Mouse (Mus musculus): ENCODE data around the gene Gpr137.

Gene Gpr137

DNA sequence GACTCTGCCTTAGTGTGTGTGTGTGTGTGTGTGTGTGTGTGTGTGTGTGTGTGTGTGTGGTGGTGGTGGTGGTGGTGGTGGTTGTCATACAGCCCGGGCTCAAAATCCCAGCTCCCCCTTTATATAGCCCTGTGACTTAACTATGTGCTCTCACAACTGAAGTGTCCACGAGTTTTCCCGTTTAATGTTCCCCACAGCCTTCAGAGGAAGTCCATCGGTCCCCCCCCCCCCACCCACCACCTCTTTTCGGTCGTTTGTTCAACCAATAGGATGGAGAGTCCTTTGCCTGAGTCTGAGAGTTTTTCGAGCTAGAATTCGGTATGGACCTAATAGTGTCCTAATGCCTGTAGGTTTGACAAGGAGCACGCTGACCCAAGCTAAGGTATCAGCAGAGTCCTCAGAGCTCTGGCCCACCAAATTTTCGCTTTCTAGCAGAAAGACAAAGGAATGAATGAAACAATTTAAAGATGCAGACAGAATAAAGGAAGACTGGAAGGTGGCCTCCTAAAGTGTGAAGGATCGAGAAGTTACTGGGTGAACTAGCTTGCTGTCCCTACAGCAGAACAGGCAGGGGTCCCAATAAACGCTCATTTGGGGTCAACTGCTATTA, 31.4 kb upstream of the Gpr137 start:
- no peak for DNase-seq (ENCODE audit: low spot score in 2 of 2)

DNA sequence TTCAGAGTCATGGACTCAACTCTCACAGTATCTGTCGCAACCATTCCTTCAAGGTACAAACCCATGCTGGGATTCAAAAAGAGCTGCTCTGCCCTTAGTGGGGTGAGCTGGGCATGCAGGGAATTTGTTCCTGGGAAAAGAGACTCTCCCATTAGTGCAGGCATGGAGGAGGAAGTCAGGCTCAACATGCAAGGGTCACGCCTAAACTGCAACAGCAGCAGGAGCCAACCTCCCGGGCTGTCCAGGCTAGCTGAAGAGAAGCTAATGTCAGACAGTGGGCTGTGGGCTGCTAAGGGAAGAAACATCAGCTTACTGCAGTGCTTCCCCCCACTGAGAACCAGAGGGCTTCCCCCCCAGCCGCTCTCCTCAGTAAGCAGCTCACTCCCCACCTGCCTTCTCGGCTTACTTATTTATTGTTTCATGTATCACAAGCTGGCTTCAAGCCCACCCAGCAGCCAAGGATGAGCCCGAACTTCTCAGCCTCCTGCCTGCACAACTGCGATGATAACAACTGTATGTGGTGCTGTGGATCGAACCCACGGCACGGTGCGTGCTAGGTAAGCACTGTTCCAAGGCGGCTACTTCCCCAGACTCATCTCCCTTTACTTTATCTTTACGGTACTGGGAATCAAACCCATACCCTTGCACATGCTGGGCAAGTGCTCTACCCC, 30.1 kb upstream of the Gpr137 start:
- DNase-seq (ENCODE audit: low spot score in 2 of 2): no peak

DNA sequence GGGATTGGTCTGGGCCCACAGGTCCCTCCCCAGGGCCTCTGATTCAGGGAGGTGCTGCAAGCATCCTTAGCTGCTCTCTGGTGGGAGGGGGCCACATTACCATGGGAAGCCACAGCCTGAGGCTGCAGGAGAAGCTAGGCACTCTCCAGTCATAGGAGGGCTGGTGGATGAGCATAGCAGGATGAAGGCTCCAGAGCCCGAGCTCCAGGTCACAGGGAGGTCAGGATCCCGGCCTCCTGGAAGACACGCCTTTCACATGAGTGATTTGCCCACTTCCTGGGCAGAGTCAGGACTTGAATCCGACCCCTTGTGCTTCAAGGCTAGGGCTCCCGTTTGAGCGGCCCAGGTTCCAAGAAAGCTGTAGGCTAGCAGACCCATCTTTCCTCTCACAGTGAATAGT, 29.4 kb upstream of the Gpr137 start:
- no peak for DNase-seq (ENCODE audit: low spot score in 2 of 2)

DNA sequence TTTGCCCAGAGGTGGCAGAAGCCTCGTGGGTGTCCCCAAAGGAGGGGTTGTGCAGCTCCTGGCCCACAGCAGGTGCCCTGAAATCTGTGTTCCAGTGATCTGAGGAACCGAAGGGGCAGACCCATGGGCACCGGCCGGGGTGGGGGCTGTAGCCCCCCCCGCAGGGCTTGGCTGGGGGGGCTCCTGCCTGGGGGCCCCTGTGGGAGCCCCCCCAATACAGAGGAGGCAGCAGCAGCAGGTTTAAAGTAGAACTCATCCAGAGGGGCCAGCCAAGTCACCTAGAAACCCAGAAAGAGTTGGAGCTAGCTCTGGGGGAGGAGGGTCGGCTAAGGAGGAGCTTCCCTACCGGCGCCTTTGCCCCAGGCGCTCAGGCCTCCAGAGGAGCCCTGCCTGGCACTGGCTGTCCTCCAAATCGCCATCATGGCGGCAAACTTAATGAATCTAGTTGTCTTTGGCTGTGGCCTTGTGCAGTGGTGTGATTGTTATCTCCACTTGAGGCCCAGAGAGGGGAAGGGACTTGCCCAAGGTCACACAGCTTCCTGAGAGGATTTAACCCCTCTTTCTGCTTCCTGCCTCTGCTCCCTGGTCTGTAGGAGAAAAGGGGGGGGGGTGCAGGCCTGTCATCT, 28.3 kb upstream of the Gpr137 start:
- no peak for DNase-seq (ENCODE audit: low spot score in 2 of 2)

DNA sequence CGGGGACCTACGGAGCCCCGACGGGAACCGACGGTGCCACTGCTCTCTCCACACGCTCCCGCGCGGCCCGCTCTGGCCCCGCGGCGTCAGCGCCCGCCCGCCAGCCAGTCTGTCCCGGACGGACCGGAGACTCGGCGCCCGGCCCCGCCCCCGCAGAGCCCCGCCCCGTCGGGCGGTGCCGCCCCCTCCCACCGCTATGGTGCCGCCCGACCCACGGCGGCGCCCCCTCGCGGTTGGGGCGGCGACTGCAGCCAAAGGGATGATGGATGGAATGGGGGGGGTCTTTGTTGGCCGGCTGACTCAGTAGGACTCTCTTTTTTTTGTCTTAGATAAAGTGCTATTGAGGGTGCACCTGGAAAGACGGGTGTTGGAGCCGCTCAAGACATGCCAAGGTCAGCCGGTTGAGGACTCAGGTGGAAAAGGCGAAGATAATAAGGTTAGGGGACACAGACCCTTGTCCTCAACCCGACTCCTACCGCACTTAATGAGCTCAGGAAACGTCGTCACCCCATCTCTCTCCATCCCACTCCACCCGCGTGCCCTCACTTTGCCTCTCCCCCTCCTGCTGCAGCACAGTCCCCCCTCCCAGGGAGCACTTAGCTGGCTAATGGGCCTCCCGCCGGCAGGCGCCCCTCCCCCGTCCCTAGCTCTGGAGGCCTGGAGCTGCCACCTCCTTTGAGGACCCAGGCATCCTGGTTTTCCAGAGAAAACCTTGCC, 27.5 kb upstream of the Gpr137 start:
- peak; percentile 51 to 64 for DNase-seq (ENCODE audit: low spot score in 2 of 2)

DNA sequence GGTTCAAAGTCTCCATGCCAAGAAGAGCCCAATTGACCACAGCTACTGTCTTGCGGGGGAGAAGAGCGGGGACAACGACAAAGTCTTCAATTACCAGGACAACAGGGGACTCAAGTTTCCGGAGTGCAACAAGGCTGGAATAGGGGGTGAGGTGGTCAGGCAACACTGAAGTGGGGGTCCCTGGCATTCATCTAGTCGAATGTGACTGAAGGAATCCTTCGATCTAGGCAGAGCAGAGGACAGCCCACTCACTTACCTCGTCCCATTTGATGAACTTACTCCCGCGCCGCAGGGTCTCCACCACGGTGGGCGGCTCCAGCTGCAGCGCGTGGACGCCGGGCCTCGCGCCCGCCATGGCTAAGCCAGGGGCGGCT, 27.0 kb upstream of the Gpr137 start:
- no peak for DNase-seq (ENCODE audit: low spot score in 2 of 2)

DNA sequence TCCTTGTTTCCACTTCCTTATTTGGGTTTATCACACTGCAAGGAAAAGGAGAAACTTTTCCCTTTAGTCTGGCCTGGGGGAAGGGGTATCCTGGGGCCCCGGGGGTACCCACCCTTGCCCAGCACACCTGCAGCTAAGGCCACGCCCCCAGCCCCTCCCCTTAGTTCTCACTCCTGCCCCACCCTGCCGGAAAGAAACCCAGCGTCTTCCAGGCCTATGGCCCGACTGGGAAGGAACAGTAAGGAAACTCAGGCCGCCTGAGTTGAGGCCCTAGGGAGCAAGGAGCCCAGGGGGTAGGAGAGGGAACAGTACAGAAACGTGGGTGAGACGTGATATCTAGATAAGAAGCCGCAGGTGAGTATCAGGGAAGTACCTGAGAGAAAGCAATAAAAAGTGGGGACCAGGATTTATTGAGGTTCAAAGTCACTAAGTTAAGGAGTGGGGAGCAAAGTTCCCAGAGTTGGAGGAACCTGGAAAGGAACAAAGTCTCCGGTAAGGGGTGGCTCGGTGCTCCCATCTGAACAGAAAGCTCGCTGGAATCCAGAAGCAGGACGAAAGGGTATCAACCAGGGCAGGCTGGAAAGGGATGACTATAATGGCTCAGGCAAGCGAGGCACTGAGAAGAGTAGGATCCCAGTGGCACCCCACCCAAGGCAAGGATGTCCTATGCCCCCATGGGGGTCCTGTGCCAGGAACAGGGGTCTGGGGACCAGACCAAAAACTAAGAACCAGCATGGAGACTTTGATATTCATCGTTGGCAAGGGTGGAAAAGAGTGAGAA, 26.4 kb upstream of the Gpr137 start:
- DNase-seq (ENCODE audit: low spot score in 2 of 2): no peak

DNA sequence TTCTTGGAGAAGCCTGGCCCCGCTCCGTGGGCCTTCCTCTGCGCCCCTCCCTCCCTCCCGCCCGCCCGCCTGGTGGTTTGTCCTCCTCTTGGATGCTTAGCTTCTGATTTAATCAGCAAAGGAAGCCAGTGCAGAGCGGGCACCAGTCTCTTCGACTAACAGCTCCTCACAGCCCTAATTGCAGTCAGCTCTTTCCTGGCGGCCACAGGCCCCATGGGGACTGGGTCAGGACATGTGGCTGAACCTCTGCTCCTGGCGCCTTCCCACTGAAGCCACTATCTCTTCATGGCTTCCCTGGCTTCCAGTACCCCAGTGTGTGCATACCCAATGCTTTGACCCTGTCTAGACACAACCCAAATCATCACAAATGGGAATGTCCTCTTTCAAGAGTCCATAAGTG, 14.2 kb upstream of the Gpr137 start:
- no peak for DNase-seq (ENCODE audit: low spot score in 2 of 2)

DNA sequence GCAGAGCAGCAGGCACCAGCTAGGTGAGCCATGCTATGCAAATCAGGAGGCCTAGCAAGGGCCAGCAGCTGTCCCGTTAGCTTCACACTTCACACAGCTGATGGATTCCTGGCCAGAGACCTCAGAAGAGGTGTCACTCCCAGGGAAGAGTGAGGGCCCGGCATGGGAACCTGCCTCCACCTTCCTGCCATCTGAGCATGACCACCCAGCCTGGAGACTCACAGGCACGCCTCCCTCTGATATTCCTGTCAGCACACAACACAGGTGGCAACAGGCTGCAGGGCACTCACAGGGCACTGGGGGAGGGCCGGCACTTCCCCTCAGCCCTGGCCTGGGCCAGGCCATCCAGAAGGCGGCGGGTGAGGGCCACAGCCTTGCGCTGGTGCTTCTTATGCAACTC, 13.1 kb upstream of the Gpr137 start:
- DNase-seq (ENCODE audit: low spot score in 2 of 2): no peak

DNA sequence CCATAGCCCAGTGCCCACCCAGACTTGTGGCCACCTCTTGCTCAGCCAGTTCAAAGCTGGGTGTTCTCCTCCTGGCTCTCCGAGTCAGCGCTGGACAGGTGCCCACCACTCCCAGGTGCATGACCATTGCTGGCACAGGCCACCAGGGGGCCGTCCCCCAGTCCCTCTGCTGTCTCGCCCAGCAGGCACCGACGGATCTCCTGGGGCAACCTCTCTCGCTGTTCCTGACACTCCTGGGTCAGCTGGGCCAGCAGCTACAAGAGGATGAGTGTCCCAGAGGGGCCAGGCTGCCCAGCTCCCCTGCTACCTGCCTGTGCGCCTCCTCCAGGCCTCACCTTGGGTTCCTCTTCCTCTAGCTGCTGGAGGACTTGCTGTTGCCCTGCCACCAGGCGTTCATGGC, 11.8 kb upstream of the Gpr137 start:
- DNase-seq (ENCODE audit: low spot score in 2 of 2): peak in 1 of 2 experiments; percentile 51

DNA sequence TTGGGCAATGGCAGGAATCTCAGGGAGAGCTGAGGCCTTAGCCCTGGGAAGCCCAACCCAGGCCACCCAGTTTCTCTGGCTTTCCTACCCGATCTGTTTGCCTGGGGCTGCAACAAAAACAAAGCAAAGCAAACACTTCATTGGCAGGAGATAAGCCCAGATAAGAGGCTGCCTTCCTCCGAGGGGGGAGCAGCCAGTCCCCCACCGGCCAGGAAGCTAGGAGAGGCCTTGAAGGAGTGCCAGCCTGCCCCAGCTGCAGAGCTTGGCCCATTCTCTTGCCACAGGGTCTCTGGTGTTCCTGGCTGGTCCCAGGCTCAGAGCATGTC, 10.4 kb upstream of the Gpr137 start:
- no peak for DNase-seq (ENCODE audit: low spot score in 2 of 2)

DNA sequence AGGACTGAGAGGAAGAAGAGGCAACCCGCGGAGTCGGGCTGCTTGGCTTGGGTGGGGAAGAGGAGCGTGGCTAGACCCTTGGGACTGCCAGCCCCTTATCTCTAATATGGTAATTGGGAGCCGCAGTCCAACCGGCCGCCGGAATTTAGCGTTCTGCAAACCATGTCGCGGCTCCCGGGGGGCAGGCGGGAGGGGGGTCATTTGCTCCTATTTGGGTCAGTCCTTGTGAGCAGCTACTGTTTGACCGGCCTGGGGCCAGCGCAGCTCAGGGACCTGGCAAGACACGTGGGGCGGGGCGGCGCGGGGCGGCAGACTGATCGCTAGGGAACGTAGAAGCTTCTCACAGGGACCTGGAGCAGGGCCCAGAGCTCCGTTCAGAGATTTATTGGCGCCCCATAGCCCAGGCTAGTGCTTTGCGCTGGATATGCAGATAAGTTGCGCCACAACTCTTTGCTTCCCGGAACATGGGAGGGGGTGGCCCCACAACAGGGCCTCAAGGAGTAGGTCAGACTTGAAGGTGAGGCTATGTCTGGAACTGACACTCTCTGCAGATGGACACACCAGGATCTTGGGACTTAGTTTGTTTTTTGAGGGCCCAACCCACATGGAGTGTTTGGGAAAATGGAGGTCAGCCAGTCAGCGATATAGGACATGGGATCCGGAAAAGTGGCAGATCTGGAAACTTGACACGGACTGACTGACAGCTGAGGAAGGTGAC, 9.9 kb upstream of the Gpr137 start:
- peak; percentile 85 to 89 for DNase-seq (ENCODE audit: low spot score in 2 of 2)

DNA sequence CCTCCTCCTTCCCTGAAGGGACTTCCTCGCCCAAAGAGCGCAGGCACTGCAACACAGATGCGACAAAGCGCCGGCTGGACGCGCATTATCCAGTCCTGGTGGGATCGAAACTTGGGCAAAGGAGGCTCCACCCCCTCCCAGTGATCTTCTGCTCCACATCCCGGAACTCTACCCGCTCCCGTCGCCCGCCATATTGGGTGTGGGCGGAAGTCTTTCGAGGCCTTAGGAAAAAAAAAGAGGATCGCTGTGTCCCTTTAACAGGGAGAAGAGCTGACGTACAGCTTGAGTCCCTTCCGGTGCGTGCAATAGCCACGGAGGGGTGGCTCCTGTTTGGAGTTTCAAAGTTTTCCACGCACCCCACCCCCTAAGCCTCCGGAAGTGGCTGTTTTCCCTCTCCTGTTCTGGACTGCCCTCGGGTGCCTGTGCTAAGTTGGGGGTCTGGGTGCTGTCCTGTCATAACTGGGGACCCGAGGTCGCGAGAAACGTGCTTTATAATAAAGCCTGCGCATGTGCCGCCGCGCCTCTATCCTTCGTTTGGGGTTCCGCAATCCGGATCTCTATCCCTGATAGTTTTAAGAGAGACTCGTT, 9.2 kb upstream of the Gpr137 start:
- DNase-seq (ENCODE audit: low spot score in 2 of 2): peak; percentile 96 to 97

DNA sequence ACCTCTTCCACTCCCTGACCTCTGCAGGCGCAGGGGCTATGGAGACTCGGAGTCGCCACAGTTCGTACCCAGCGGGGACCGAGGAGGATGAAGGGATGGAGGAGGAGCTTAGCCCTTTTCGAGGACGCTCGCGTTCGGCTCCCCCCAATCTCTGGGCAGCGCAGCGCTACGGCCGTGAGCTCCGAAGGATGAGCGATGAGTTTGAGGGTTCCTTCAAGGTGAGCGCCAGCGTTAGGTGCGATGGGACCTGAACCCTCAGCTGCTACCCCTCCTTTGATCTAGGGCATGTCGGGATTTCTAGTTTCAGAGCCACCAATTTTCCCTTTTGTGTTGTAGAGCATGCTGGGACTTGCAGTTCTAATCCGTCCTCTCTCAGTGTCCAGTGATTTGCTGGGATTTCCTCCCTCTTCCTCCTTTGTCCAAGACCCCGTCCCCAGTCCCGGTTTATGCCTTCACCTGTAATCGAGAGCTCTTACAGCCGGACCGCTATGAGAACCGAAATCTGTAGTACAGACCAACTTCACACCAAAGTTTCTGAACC, 8.4 kb upstream of the Gpr137 start:
- peak; percentile 66 to 68 for DNase-seq (ENCODE audit: low spot score in 2 of 2)

DNA sequence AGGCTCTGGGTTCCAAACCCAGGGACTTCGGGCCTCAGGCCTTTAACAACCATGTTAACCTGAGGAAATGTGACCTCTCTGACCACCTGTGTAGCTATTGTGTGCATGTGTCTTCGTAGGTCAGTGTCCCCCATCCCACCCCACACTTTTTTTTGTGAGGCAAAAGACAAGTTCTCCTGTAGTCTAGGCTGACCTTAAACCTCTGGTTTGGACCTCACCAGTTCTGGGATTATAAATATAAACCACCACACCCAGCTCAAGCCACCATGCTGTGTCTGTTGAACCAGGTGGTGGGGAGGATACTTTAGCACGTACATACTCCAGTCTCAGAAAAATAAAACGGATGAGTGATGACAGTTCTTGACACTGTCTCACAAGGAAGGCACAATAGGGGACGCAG, 7.7 kb upstream of the Gpr137 start:
- no peak for DNase-seq (ENCODE audit: low spot score in 2 of 2)

DNA sequence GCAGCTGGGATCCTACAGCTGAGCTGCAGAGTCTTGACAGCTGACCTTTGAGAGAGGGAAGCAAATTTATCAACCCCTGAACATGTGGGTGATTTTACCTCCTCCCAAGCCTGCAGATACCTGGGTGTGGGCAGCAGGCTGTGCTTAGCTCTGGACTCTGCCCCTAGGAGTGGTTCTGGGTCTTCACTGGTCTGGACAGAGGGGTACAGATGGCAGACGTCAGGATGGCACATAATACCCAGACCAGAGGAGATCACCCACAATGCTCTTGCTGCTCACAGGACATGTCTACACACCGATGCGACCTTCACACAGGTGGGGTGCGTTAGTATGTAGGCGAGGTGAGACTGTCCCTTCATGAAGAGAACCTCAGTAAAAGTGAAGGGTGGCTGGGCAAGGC, 7.3 kb upstream of the Gpr137 start:
- DNase-seq (ENCODE audit: low spot score in 2 of 2): no peak

DNA sequence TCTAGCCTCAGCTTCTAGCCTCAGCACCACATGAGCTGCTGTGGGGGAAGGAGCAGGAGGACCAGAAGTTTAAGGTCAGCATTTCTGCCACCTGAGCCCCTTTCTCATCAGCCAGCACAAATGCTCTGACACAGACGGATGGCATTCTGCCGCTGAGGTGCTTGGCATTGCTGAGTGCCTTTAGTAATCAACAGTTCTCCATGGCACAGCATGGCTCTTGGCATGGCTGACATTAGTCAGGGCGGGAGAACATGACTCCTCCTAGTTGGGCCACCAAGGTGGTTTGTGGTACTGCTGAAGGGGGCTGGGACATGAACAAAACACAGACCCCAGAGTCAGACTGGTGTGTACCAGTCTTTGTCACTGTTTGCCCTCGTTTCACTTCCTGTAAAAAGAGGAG, 5.9 kb upstream of the Gpr137 start:
- DNase-seq (ENCODE audit: low spot score in 2 of 2): no peak

DNA sequence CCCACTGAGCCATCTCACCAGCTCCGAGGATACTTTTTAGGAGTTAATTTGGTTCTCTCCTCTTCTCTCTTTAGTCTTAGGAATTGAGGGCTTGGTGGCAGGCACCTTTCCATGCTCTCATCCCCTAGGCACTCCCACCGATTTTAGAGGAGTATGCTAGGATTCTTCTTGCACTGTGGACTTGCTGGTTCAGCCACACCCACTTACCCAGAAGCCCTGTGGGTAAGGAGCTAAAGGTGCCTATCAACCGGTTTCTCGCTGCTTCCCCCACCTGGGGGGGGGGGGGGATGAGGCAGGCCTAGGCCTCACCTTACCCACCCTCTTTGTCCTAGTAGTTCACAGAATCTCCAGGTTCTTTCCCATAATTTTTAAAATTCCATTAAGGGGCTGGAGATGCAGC, 5.5 kb upstream of the Gpr137 start:
- DNase-seq (ENCODE audit: low spot score in 2 of 2): no peak

DNA sequence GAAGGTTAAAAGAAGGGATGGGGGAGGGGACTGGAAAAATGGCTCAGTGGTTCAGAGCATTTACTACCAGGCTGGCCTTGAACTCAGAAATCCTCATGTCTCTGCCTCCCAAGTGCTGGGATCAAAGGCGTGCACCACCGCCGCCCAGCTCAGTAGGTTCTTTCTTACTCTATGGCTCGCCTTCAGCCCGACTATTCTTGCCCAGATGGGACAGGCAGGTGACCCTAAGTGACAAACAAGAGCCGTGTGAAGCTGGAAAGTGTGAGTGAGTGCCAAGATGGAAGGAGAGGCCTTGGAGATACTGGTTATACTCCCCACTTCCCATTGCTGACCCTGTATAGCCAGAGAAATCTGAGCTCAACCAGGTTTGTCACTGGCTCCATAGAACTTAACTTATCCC, 1.4 kb upstream of the Gpr137 start:
- DNase-seq (ENCODE audit: low spot score in 2 of 2): no peak

DNA sequence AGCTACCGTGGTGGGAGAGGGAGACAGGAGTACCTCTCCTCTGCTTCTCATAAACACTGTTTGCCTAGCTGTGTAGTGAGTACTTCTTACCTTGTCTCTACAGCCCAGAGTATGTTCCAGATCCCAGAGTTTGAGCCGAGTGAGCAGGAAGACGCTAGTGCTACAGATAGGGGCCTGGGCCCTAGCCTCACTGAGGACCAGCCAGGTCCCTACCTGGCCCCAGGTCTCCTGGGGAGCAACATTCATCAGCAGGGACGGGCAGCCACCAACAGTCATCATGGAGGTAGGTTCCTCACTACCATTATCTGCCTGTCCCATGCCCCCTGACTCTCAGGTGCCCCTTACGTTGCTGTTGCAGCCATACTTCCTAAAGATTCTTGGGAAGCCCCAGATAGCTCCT, 484 bp upstream of the Gpr137 start:
- DNase-seq (ENCODE audit: low spot score in 2 of 2): peak in 1 of 2 experiments; percentile 35
